Mouse (Mus musculus): ENCODE results near the gene Mt3.

GRCm38 (mm10) chr8:94136933-94137332 is 15.5 kb upstream of the Mt3 start, which contains the start of gene Mt4:
- TF ChIP-seq GATA1 (IDR thresholded peaks at IDR 0.05; ENCODE audit: borderline replicate concordance, low read length) (no peak), FLI1 (IDR thresholded peaks at IDR 0.05; ENCODE audit: low read length) (no peak)
